Mouse (Mus musculus): ENCODE data around the gene Ttc17.

GRCm38 (mm10) chr2:94266381-94267160 is 139.9 kb downstream of the Ttc17 start:
- TF ChIP-seq POLR2A (IDR thresholded peaks at IDR 0.05; ENCODE audit: insufficient read depth, low read length) (no peak), CTCF (IDR thresholded peaks at IDR 0.05; ENCODE audit: low read depth, low read length) (no peak), EP300 (IDR thresholded peaks at IDR 0.05; ENCODE audit: insufficient read depth, low read depth, low read length) (no peak)
